Mouse (Mus musculus) left cerebral cortex, postnatal 14 days (tissue): ENCODE results near the gene Atxn3. TPM values are rescaled to one million over a fixed set of nuclear protein-coding genes. Genes with fewer than 3 reads are reported as not detected.
"Not testable (repeated sequence)": the region's sequence is repeated elsewhere in the genome, so short reads cannot be mapped to it uniquely, and the experiment has no call there.

Experiments
- DNase-seq, 2 experiments: peaks; one replicate each; pipeline ENCODE4 v3.0.0; 2021 to 2022; ENCODE audit warnings: low spot score in 2 of 2, mixed read lengths in 1 of 2
- intact Hi-C: fragments of 180-260 bp; cut with DNase I; formaldehyde crosslinking; loops from one replicate; pipeline ENCODE4 v1.15.1; 2025
- total RNA-seq, 2 experiments: library from RNA; stranded (reverse); gene quantifications; 2 replicates each; pipeline ENCODE4 v1.2.3; 2021

The Atxn3 gene
- total RNA-seq, 2 experiments from 2014 or later: 19.2 to 20.2 TPM

GRCm38 (mm10) chr12:101972230-101972629, 14.2 kb upstream of the Atxn3 start:
- DNase-seq: no peak
- intact Hi-C loops: no loop called here

- DNase-seq: no peak
- intact Hi-C loops: no loop called here
Measured at GRCm38 (mm10) chr12:101971311-101971710, 13.3 kb upstream of the Atxn3 start.

GRCm38 (mm10) chr12:101958960-101959780, 1.1 kb upstream of the Atxn3 start:
- intact Hi-C loops, DNase-seq: not testable (repeated sequence)

GRCm38 (mm10) chr12:101958556-101958955, 510 bp upstream of the Atxn3 start:
- intact Hi-C loops: no loop called here
- no peak for DNase-seq

GRCm38 (mm10) chr12:101957079-101957941, 736 bp downstream of the Atxn3 start:
- intact Hi-C loops: no loop called here

GRCm38 (mm10) chr12:101955821-101956220, 2.2 kb downstream of the Atxn3 start:
- intact Hi-C loops: not testable (repeated sequence)

More at GRCm38 (mm10) chr12:101957079-101957941, 736 bp downstream of the Atxn3 start:
- DNase-seq: no peak

GRCm38 (mm10) chr12:101948801-101949200, 9.2 kb downstream of the Atxn3 start:
- DNase-seq: no peak
- intact Hi-C loops: no loop called here

More at GRCm38 (mm10) chr12:101955821-101956220, 2.2 kb downstream of the Atxn3 start:
- not testable (repeated sequence) for DNase-seq

GRCm38 (mm10) chr12:101947986-101948385, 10.1 kb downstream of the Atxn3 start:
- intact Hi-C loops: no loop called here
- peak in 1 of 2 experiments; percentile 21 for DNase-seq

GRCm38 (mm10) chr12:101937572-101937971, 20.5 kb downstream of the Atxn3 start:
- no peak for DNase-seq
- intact Hi-C loops: no loop called here

GRCm38 (mm10) chr12:101935223-101935622, 22.8 kb downstream of the Atxn3 start:
- intact Hi-C loops: no loop called here
- DNase-seq: no peak

GRCm38 (mm10) chr12:101928423-101928822, 29.6 kb downstream of the Atxn3 start:
- DNase-seq: no peak
- intact Hi-C loops: no loop called here

- intact Hi-C loops: no loop called here
- no peak for DNase-seq
Measured at GRCm38 (mm10) chr12:101922313-101922712, 35.7 kb downstream of the Atxn3 start.

GRCm38 (mm10) chr12:101919847-101920246, 38.2 kb downstream of the Atxn3 start:
- no peak for DNase-seq

GRCm38 (mm10) chr12:101917165-101917564, 40.9 kb downstream of the Atxn3 start:
- intact Hi-C loops: no loop called here
- no peak for DNase-seq

More at GRCm38 (mm10) chr12:101919847-101920246, 38.2 kb downstream of the Atxn3 start:
- intact Hi-C loops: no loop called here

GRCm38 (mm10) chr12:101912626-101913490, 45.2 kb downstream of the Atxn3 start, which contains the start of gene Trip11:
Gene Trip11 (minus strand): TSS chr12:101913267.
- intact Hi-C loops: no loop called here
- DNase-seq: peak; percentile 90 to 91

- intact Hi-C loops: no loop called here
- DNase-seq: no peak
Measured at GRCm38 (mm10) chr12:101911346-101911745, 46.7 kb downstream of the Atxn3 start.

GRCm38 (mm10) chr12:101910360-101910759, 47.7 kb downstream of the Atxn3 start:
- intact Hi-C loops: no loop called here
- no peak for DNase-seq

- DNase-seq: no peak
- intact Hi-C loops: no loop called here
Measured at GRCm38 (mm10) chr12:101905817-101906216, 52.2 kb downstream of the Atxn3 start.

- no peak for DNase-seq
- intact Hi-C loops: no loop called here
Measured at GRCm38 (mm10) chr12:101904906-101905305, 53.1 kb downstream of the Atxn3 start.
